Mouse (Mus musculus) hindbrain, postnatal 0 days (tissue): ENCODE measurements around the gene Clock. TPM values are rescaled to one million over a fixed set of nuclear protein-coding genes. Genes with fewer than 3 reads are reported as not detected.

ENCODE experiments used
- ATAC-seq: fragments of 200-750 bp; cut with Nextera tagmentation; 2 replicates; pipeline ENCODE4 v1.8.0; 2017; ENCODE audit warnings: mild to moderate bottlenecking, moderate TSS enrichment, moderate library complexity
- DNase-seq: peaks from one replicate; pipeline ENCODE4 v3.0.0-alpha.2; 2015; ENCODE audit warnings: low spot score
- H3K27ac ChIP-seq: fragments of 300-500 bp; sonication (generic); 2 replicates; pipeline ENCODE4 v1.5.1; 2014; ENCODE audit warnings: mild to moderate bottlenecking
- H3K27me3 ChIP-seq: fragments of 300-500 bp; sonication (generic); 2 replicates; pipeline ENCODE4 v1.6.1; 2014; ENCODE audit warnings: low read length, mixed read lengths; ENCODE audit not compliant: insufficient read depth
- H3K36me3 ChIP-seq: fragments of 300-500 bp; sonication (generic); 2 replicates; pipeline ENCODE4 v1.6.1; 2014; ENCODE audit warnings: low read length, mixed read lengths; ENCODE audit not compliant: insufficient read depth
- H3K4me1 ChIP-seq: fragments of 300-500 bp; sonication (generic); 2 replicates; pipeline ENCODE4 v1.6.1; 2014; ENCODE audit warnings: antibody characterized with exemption, low read length, mixed read lengths; ENCODE audit not compliant: insufficient read depth
- H3K4me2 ChIP-seq: fragments of 300-500 bp; sonication (generic); 2 replicates; pipeline ENCODE4 v1.6.1; 2014; ENCODE audit warnings: low read depth, mild to moderate bottlenecking, low read length, moderate library complexity, mixed read lengths
- H3K4me3 ChIP-seq: fragments of 300-500 bp; sonication (generic); 2 replicates; pipeline ENCODE4 v1.5.1; 2014; ENCODE audit warnings: low read length
- H3K9ac ChIP-seq: fragments of 300-500 bp; sonication (generic); replicated peaks from 2 replicates; pipeline ENCODE4 v1.6.1; 2014; ENCODE audit warnings: mild to moderate bottlenecking, low read length, moderate library complexity, mixed read lengths
- H3K9me3 ChIP-seq: fragments of 300-500 bp; sonication (generic); 2 replicates; pipeline ENCODE4 v1.6.1; 2016; ENCODE audit warnings: low read length, mixed read lengths
- CTCF ChIP-seq: IDR thresholded peaks from 2 replicates; pipeline ENCODE4 v1.5.1; 2016; ENCODE audit warnings: antibody characterized with exemption, control low read depth, low read depth
- WGBS: fragments of 180-500 bp; shearing (Covaris S2); extraction: QIAGEN DNeasy Blood & Tissue Kit; methylation state at CpG from one replicate; pipeline ENCODE4 v1.1.7; 2014; 5-methylcytosine and 5-hydroxymethylcytosine counted together
- polyA plus RNA-seq: library from polyadenylated mRNA; unstranded; fragments of >200 nt; fragmentation: Nextera tagmentation; extraction: Ambion mirVana; gene quantifications from 2 replicates; pipeline ENCODE4 v1.2.1, GENCODE M21; 2015
- total RNA-seq: library from RNA; depleted of rRNA; stranded (reverse); fragments of >200 nt; gene quantifications from 2 replicates; pipeline ENCODE4 v1.2.3, GENCODE M21; 2014

Gene Clock
- total and polyA plus RNA-seq, 2 experiments from 2014 or later, result 11.2 to 23.3 TPM

GRCm38 (mm10) chr5:76194377-76194945 lies 110.1 kb downstream of the Clock start:
- H3K4me2 ChIP-seq, result no peak overlapping the region
- ATAC-seq (no peak), DNase-seq (no peak)
- no peaks in the 10 kb centered on the region for H3K9me3 ChIP-seq
- no peak overlapping the region for H3K9ac ChIP-seq
- no peaks in the 10 kb centered on the region for H3K4me1 ChIP-seq
- no peaks in the 10 kb centered on the region for H3K27me3 ChIP-seq
- peaks cover 7% of the 10 kb centered on the region; the same call in 1 of the 2 replicates for H3K36me3 ChIP-seq
- no peak overlapping the region for H3K4me3 ChIP-seq
- TF ChIP-seq CTCF, result no peak
- WGBS, result 88% methylated on average over 6 of the region's 6 CpGs
- no peak overlapping the region for H3K27ac ChIP-seq

GRCm38 (mm10) chr5:76193075-76193474 lies 111.5 kb downstream of the Clock start:
- no peaks in the 10 kb centered on the region for H3K9me3 ChIP-seq
- H3K4me3 ChIP-seq, result no peak overlapping the region
- no peak overlapping the region for H3K27ac ChIP-seq
- no peaks in the 10 kb centered on the region for H3K4me1 ChIP-seq
- H3K4me2 ChIP-seq, result no peak overlapping the region
- H3K9ac ChIP-seq, result no peak overlapping the region
- DNase-seq (no peak), ATAC-seq (no peak)
- no peaks in the 10 kb centered on the region for H3K27me3 ChIP-seq
- no peak for TF ChIP-seq CTCF
- H3K36me3 ChIP-seq, result 0 out of 2 replicates have a peak, but pooled peaks cover 5% of the 10 kb centered on the region

GRCm38 (mm10) chr5:76190609-76191008 lies 114.0 kb downstream of the Clock start:
- 93% methylated on average over 4 of the region's 4 CpGs for WGBS
- no peaks in the 10 kb centered on the region for H3K27me3 ChIP-seq
- no peak for ATAC-seq
- DNase-seq, result no peak
- H3K9me3 ChIP-seq, result no peaks in the 10 kb centered on the region
- H3K4me3 ChIP-seq, result no peak overlapping the region
- TF ChIP-seq CTCF, result no peak
- no peak overlapping the region for H3K27ac ChIP-seq
- H3K36me3 ChIP-seq, result 0 out of 2 replicates have a peak, but pooled peaks cover 5% of the 10 kb centered on the region
- no peak overlapping the region for H3K9ac ChIP-seq
- no peaks in the 10 kb centered on the region for H3K4me1 ChIP-seq
- no peak overlapping the region for H3K4me2 ChIP-seq

GRCm38 (mm10) chr5:76187885-76188284 lies 116.7 kb downstream of the Clock start:
- 85% methylated on average over 5 of the region's 5 CpGs for WGBS
- ATAC-seq (no peak), DNase-seq (no peak)
- no peak overlapping the region for H3K4me3 ChIP-seq
- no peak overlapping the region for H3K9ac ChIP-seq
- H3K4me2 ChIP-seq, result no peak overlapping the region
- H3K4me1 ChIP-seq, result peaks cover 10% of the 10 kb centered on the region; the same call in 1 of the 2 replicates
- H3K9me3 ChIP-seq, result no peaks in the 10 kb centered on the region
- no peaks in the 10 kb centered on the region for H3K36me3 ChIP-seq
- no peak for TF ChIP-seq CTCF
- H3K27ac ChIP-seq, result no peak overlapping the region
- no peaks in the 10 kb centered on the region for H3K27me3 ChIP-seq

- 3% methylated on average over 37 of the region's 38 CpGs for WGBS
- peak overlapping the region; percentile 97 for H3K27ac ChIP-seq
- peaks cover 10% of the 10 kb centered on the region; the same call in 1 of the 2 replicates for H3K4me1 ChIP-seq
- peak overlapping the region; percentile 94 for H3K9ac ChIP-seq
- TF ChIP-seq CTCF, result no peak
- no peaks in the 10 kb centered on the region for H3K27me3 ChIP-seq
- peak; percentile 87 for ATAC-seq
- peak overlapping the region; percentile 89 for H3K4me3 ChIP-seq
- peak overlapping the region; percentile 79 for H3K4me2 ChIP-seq
- H3K36me3 ChIP-seq, result no peaks in the 10 kb centered on the region
- H3K9me3 ChIP-seq, result no peaks in the 10 kb centered on the region
- DNase-seq, result peak; percentile 77
Observed at GRCm38 (mm10) chr5:76184286-76185080, 120.1 kb downstream of the Clock start.

GRCm38 (mm10) chr5:76183750-76184261 lies 120.8 kb downstream of the Clock start, which contains the start of gene Tmem165:
Gene Tmem165, plus strand, starts transcription at chr5:76183880.
- ATAC-seq (peak; percentile 97), DNase-seq (peak; percentile 96)
- WGBS, result under 1% methylated on average over 61 of the region's 62 CpGs
- H3K4me1 ChIP-seq, result peaks cover 10% of the 10 kb centered on the region; the same call in 1 of the 2 replicates
- H3K27ac ChIP-seq, result peak within 1 kb of the TSS; percentile 97
- peak within 1 kb of the TSS; percentile 89 for H3K4me3 ChIP-seq
- H3K36me3 ChIP-seq, result no peaks in the 10 kb centered on the region
- no peaks in the 10 kb centered on the region for H3K27me3 ChIP-seq
- TF ChIP-seq CTCF, result no peak
- H3K9me3 ChIP-seq, result no peaks in the 10 kb centered on the region
- H3K4me2 ChIP-seq, result peak within 1 kb of the TSS; percentile 79
- H3K9ac ChIP-seq, result peak within 1 kb of the TSS; percentile 94
